Mouse (Mus musculus) adrenal gland, adult 10 weeks (tissue): ENCODE measurements around the gene Dcpp1. TPM values are rescaled to one million over a fixed set of nuclear protein-coding genes. Genes with fewer than 3 reads are reported as not detected.

Experiments used
- polyA plus RNA-seq: library from polyadenylated mRNA; stranded (reverse); fragments of 350-450 nt; fragmentation: Illumina TruSeq; extraction: RNeasy Lipid Tissue Mini Kit (QIAGEN cat#74804); gene quantifications from one replicate; pipeline ENCODE4 v1.2.3, GENCODE M21; 2014; ENCODE audit warnings: low read depth, low replicate concordance

Dcpp1 gene
- polyA plus RNA-seq = not detected

GRCm38 (mm10) chr17:23880576-23880975, at the start of gene Dcpp1, which contains the start of gene Dcpp2:
Dcpp1 (plus strand) TSS chr17:23880876.
Dcpp2 (plus strand) TSS chr17:23880880.

GRCm38 (mm10) chr17:23836006-23836575, 44.6 kb upstream of the Dcpp1 start, which contains the start of gene Prss33:
Prss33 (minus strand) TSS chr17:23836056.

GRCm38 (mm10) chr17:23843812-23844273, 36.8 kb upstream of the Dcpp1 start, which contains the start of the genes Prss32 and Prss41:
Prss32 (plus strand) TSS chr17:23843855.
Prss41 (minus strand) TSS chr17:23844172.

GRCm38 (mm10) chr17:23867756-23868155, 12.9 kb upstream of the Dcpp1 start, which contains the start of gene Prss21:
Prss21 (plus strand) TSS chr17:23868056.

GRCm38 (mm10) chr17:23917158-23917557, 36.5 kb downstream of the Dcpp1 start, which contains the start of gene Dcpp3:
Dcpp3 (plus strand) TSS chr17:23917458.

Other genes with a start within 250 kb of the Dcpp1 start
- gene Mmp25, start 235.6 kb upstream of the Dcpp1 start, polyA plus RNA-seq = not detected
- gene Bicdl2, start 220.4 kb upstream of the Dcpp1 start, polyA plus RNA-seq = not detected
- gene Hcfc1r1, start 207.3 kb upstream of the Dcpp1 start, polyA plus RNA-seq = 11.7 TPM
- 3.1 TPM for gene Thoc6, start 207.0 kb upstream of the Dcpp1 start, polyA plus RNA-seq
- 4.1 TPM for gene Tnfrsf12a, start 203.4 kb upstream of the Dcpp1 start, polyA plus RNA-seq
- gene Cldn6, start 201.6 kb upstream of the Dcpp1 start, polyA plus RNA-seq = not detected
- gene Cldn9, start 196.8 kb upstream of the Dcpp1 start, polyA plus RNA-seq = not detected
- 0.58 TPM for gene 1520401A03Rik, start 158.1 kb upstream of the Dcpp1 start, polyA plus RNA-seq
- not detected for gene Pkmyt1, start 154.5 kb upstream of the Dcpp1 start, polyA plus RNA-seq
- 3.3 TPM for gene Paqr4, start 140.0 kb upstream of the Dcpp1 start, polyA plus RNA-seq
- gene Kremen2, start 135.0 kb upstream of the Dcpp1 start, polyA plus RNA-seq = not detected
- 1.2 TPM for gene Flywch1, start 109.3 kb upstream of the Dcpp1 start, polyA plus RNA-seq
- gene Flywch2, start 94.8 kb upstream of the Dcpp1 start, polyA plus RNA-seq = 1.0 TPM
- 189 TPM for gene Srrm2, start 90.3 kb upstream of the Dcpp1 start, polyA plus RNA-seq
- gene Elob, start 51.7 kb upstream of the Dcpp1 start, polyA plus RNA-seq = 32.6 TPM
- not detected for gene Prss33, start 44.8 kb upstream of the Dcpp1 start, polyA plus RNA-seq
- not detected for gene Prss32, start 37.0 kb upstream of the Dcpp1 start, polyA plus RNA-seq
- not detected for gene Prss41, start 36.7 kb upstream of the Dcpp1 start, polyA plus RNA-seq
- gene Prss21, start 12.8 kb upstream of the Dcpp1 start, polyA plus RNA-seq = not detected
- gene Dcpp2, start within 50 bp of the Dcpp1 start, polyA plus RNA-seq = not detected
- not detected for gene Dcpp3, start 36.6 kb downstream of the Dcpp1 start, polyA plus RNA-seq
- not detected for gene Sbp, start 60.8 kb downstream of the Dcpp1 start, polyA plus RNA-seq
- not detected for gene Sbpl, start 74.4 kb downstream of the Dcpp1 start, polyA plus RNA-seq
- not detected for gene Prss30, start 99.7 kb downstream of the Dcpp1 start, polyA plus RNA-seq
- not detected for gene Prss22, start 117.2 kb downstream of the Dcpp1 start, polyA plus RNA-seq
- gene Prss27, start 157.3 kb downstream of the Dcpp1 start, polyA plus RNA-seq = not detected
- 26.7 TPM for gene Kctd5, start 192.6 kb downstream of the Dcpp1 start, polyA plus RNA-seq